Mouse (Mus musculus) T-helper 1 cell (primary cell): ENCODE results near the gene Cbr4.

ENCODE experiments used
- in situ Hi-C: fragments of 300-600 bp; cut with MboI, MseI; formaldehyde crosslinking; loops from one replicate; pipeline ENCODE4 v1.15.1; 2025; ENCODE audit warnings: high pct_unique_total_duplicates

Gene Cbr4

DNA sequence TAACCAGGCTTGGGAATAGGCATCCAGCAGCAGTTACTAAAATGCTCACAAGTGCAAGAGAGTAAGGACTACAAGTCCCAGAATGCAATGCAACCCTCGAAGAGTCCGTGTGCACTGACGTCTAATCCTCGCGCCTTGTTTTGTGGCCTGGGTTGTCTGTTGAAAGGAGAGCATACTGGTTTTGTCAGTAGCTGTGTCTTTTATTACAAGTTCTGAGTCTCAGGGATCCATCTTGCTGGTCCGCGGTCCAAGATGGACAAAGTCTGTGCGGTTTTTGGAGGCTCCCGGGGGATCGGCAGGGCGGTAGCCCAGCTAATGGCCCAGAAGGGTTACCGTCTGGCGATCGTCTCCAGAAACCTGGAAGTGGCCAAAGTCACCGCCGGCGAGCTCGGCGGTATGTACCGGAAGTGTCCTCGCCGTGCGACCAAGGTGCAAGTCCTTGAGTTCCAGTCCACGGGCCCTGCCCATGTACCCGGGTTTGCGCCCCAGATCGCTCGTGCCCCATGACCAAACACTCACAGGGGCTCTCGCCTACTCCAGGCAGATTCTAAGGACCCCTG is at the start of gene Cbr4:
Gene Cbr4, plus strand, starts transcription at position 138 of the 560 bp plus-strand sequence.
- in situ Hi-C loops, result loop anchor here (10.0 kb wide), 1 partner anchor 263 kb away; the partner anchor contains the start of gene Sh3rf1

GRCm38 (mm10) chr8:61442988-61443387 is 44.5 kb upstream of the Cbr4 start:
- in situ Hi-C loops, result no loop called here

GRCm38 (mm10) chr8:61444358-61444757 is 43.2 kb upstream of the Cbr4 start:
- in situ Hi-C loops, result no loop called here

DNA sequence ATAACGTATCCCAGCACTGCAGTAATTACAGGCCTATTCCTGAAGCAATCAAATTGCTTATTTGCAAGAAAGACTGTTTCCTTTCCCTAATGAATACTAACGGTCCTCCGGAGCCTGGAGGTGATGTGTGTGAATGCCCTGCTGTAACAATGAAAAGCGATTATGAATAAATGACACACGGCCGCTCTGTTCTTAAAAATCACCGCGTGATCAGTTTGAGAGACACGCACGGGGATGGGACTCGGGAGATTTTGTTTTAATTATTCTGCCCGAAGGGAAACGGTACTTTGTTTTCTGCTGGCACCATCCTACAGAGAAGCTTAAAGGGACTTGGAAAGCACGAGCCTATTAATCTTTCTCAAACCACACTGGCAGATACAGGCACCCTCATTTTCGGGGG is 41.2 kb upstream of the Cbr4 start:
- in situ Hi-C loops, result no loop called here

DNA sequence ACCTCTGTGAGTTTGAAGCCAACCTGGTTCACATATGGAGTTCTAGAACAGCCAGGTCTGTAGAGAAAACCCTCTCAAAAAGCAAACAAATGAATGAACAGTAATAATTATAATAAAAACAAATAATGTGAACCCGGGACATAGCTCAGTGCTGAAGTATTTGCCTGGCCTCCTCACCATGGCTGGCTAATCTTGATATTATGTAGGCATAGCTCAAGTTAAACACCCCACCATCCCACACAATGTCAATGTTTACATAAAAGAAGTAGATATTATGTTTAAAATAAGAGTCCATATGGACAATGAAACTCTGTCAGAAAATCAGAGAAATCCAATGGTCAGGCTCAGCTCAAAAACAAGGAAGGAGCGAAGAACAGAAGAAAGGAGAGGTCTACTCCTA is 39.4 kb upstream of the Cbr4 start:
- in situ Hi-C loops, result no loop called here

DNA sequence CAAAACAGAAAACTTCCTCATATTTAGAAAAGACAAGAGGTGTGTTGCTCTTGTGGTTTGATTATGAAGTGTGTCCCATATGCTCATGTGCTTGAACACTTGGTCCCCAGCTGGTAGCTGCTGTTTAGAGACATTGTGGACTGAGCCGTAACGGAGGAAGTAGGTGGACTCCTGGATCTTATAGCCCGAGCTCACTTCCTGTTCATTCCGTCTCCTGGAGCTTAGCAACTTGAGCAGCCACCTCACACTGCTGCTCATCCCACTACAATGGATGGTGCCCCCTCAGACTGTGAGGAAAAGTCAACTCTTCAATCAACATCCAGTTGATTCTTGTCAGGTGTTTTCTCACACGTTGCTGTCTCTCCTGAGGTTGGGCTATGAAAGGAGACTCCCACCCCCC is 38.7 kb upstream of the Cbr4 start:
- in situ Hi-C loops, result no loop called here

GRCm38 (mm10) chr8:61450916-61451575 is 36.5 kb upstream of the Cbr4 start:
- in situ Hi-C loops, result no loop called here

- in situ Hi-C loops, result no loop called here
These were observed 35.7 kb upstream of the Cbr4 start for GRCm38 (mm10) chr8:61451721-61452337.

DNA sequence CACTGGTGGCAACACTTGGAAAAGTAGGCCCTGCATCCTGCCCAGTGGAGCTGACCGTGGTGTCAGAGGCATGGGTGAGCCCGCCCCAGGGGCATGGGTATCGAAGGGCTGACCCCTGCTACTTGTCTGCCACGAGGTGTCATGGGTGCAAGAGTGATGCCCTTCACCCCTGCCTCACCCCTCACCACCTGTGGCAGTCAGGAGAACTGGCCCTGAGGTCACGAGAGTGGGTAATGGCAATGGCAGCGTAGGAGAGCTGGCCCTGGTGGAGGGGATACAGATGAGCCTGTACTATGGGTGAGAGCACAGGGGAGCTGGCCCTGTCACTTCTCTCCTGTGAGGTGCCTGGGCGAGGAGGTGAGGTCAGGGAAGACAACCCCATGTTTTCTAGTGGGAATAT is 27.8 kb upstream of the Cbr4 start:
- in situ Hi-C loops, result no loop called here

DNA sequence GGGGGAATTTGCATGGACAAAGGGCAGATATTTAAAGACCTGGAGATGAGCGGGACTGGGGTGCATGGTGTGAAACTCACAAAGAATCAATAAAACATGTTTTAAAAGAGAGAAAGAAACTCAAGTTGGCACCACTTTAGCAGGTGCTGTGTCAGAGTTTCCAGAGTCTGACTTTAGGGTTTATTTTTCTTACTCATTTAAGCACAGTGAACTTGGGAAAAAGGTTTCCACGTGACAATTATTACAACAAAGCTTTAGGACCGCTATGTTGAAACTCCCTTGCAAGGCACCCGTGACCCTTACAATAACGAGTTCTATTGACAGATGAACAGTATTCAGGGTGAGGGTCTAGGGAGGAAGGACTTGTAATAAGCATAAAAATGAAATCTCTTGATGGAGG is 25.3 kb upstream of the Cbr4 start:
- in situ Hi-C loops, result no loop called here

- in situ Hi-C loops, result no loop called here
These were observed 23.1 kb upstream of the Cbr4 start for GRCm38 (mm10) chr8:61464393-61464792.

- in situ Hi-C loops, result no loop called here
These were observed 20.6 kb upstream of the Cbr4 start for GRCm38 (mm10) chr8:61466696-61467552.

DNA sequence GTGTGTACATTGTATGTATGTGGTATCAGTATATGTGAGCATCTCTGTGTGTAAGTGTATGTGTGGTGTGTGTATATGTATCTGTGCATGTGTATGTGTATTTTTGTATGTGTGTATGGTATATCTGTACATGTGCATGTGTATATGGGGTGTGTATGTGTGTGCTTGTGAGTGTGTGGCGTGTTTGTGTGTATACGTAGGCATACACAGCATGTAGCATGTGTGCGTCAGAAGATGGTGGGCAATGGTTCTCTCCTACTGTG is 20.1 kb upstream of the Cbr4 start:
- in situ Hi-C loops, result no loop called here

DNA sequence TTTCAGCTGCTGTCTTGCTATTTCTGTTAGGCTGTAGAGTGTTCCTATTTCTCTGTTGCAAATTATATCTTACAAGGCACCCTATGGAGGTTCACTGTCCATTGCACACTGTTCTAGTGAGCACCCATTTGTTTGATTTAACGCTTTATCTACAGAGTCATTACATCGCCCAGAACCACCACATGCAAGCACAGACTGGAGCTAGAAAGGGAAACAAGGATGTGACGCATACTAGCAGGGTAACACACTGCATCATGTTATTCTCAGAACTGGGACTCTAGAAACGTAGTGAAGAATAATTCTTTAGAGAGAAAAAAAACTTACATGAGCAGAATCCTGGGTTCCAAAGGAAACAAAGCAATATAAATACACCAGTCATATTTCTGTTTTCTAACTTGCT is 17.3 kb upstream of the Cbr4 start:
- in situ Hi-C loops, result no loop called here

DNA sequence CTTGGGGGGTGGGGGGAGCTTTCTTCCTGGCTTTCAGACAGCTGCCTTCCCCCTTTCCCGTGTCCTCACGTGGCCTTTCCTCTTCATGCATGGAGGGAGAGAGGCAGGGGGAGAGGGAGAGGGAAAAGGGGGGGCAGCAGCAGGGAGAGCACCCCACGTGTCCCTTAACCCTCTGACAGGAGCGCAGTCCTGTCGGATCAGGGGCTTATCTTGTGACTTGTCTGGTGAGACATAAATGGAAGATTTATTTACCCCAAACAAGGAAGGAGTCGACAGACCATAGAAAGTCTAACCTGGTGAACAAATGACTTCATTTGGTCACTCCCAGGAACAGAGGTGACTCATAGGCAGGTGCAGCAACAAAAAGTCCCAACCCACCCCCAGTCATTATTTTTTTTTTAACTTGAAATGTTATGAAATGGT is 12.3 kb upstream of the Cbr4 start:
- in situ Hi-C loops, result no loop called here

DNA sequence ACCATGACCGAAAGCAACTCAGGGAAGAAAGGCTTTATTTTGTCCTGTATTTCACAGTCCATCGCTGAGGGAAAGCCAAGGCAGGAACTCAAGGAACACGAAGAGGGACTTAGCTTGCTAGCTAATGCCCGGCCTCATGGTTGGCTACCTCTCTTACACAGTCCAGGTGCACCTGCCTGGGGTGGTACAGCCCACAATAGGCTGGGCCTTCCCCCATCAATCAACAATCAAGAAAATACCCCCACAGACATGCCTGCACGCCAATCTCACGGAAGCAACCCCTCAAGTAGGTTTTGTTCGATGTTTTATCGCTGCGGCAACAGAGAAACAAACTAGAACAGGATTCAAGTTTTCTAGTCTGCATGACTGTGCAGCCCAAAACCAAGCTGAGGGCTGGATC is 11.4 kb upstream of the Cbr4 start:
- in situ Hi-C loops, result no loop called here

DNA sequence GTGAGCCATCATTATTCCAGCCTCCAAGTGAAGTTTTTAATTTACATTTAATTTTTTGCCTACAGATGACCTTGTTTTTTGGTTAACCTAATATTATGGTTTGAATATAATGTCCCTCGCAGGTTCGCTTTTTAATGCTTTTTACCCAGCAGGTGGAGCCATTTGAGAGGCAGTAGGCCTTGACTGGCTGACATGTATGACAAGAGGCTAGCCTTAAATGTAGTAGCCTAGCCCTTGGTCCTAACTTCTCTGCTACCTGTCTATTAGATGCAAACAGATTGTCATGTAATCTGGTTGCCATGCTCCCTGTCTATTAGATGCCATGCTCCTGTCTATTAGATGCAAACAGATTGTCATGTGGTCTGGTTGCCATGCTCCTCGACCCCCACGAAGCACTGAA is 9.4 kb upstream of the Cbr4 start:
- in situ Hi-C loops, result no loop called here

DNA sequence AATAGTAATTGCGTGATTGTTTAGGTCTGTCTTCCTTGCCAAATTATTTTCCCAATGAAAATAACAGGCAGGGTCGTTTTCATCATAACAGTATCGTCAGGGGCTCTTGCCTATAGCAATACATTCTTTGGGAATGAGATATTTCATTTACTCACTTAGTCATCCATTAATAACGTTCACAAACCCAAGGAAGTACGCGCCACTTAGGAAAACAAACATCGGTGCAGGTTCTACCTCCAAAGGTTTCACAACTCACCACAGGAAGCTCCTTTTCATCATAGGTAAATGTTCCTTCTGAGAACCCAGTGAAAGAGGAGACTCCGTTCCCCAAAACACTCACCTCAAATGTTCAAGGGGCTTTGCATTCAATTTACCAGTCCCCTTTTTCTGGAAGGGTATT is 8.7 kb upstream of the Cbr4 start:
- in situ Hi-C loops, result no loop called here

DNA sequence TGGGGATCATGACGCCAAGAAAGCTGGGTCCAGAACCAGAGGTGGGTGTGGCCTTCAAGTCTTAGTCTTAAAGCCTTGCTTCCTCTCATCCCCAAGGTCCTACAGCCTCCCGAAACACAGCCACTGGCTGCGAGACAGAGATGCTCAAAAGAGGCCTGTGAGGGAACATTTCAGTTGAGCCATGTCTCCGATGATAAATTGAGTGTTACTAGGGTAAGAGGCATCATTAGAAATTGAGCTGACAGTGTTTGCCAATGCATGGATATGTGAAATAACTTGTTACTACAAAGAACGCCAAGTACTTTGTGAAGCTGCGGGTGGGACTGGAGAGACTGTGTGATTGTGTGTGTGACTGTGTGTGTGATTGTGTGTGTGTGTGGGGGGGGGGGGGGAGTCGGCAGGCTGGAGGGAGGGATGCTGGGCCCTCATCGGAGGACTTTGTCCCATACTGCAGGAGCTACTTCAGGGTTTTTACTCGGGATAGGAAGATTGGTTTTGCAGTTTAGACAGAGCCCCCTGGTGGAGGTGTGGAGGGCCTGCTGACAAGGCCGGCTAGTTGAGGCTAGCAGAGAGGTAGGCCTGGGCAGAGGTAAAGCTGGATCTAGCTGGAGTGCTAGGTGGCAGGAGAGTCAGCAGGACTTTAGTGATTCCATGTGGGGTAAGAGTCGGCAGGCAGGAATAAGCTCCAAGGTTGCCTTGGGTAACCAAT is 7.9 kb upstream of the Cbr4 start:
- in situ Hi-C loops, result loop anchor here (10.0 kb wide), 1 partner anchor 255 kb away; the partner anchor contains the start of gene Sh3rf1

DNA sequence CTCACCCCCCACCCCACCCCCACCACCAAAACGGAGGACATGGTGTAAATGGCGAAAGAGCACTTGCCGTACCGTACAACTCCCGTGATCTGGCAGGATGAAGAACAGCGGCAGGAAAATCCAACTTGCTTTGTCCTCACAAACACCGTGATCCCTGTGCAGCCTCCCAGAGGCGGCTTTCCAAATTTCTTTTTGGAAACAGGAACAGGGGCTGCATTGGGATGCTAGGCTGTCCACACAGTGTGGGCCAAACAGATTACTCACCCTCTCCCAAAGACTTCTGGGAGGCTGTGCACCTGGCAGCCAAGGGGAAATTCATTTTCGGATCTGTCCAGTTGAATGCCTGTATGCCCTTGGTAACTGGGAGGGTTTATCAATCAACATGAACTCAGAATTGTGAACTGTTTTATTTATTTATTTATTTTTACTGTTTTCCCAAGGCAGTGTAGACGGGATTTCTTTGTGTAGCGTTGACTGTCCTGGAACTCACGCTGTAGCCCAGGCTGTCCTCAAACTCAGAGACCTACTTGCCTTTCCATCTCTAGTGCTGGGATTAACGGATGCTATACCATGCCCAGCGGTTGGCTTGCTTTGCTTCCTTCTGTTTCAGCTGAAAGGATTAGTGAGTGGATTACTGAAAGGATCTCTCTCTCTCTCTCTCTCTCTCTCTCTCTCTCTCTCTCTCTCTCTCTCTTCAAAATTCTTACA is 7.1 kb upstream of the Cbr4 start:
- in situ Hi-C loops, result loop anchor here (10.0 kb wide), 1 partner anchor 256 kb away; the partner anchor contains the start of gene Sh3rf1

GRCm38 (mm10) chr8:61486923-61487529 is 508 bp upstream of the Cbr4 start:
- in situ Hi-C loops, result loop anchor here (10.0 kb wide), 1 partner anchor 262 kb away; the partner anchor contains the start of gene Sh3rf1
